In the genomic region with DNA sequence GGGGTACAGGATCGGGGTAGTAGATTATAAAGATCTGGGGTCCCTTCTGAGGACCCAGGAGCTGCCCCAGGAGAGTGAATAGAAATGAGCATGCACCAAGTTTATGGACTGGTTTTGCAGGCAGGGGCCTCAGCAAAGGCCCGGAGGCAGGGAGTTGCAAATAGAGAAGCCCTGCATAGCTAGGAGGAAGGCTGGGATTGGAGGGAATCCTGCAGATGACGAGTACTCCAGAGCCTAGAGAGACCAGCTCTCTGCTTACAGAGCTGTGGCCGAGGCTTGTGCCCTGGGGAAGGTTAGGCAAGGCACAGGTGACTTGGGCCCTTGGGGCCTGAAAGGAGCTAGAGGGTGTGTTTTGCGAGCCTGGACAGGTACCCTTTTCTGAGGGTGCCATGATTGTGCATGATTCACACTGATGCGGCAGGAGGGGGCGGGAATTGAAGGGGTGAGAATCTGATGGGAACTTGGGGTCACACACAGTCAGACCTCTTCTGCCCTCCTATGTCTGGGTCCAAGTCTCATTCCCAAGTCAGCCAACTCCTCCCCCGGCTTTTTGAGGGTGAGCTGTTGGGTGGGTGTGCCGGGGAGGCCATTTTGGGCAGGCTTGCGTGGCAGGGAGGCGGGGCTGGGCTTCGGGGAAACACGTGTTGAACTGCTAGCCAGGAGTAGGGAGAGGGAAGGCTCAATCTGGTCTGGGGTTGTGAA, we compare ENCODE assay signal across 8 mouse cellular contexts. TPM values are rescaled to one million over a fixed set of nuclear protein-coding genes. Genes with fewer than 3 reads are reported as not detected.
DNase-seq lines count a peak whose midpoint lies in the region; ATAC-seq and TF ChIP-seq lines count a peak whose summit lies in the region.

No protein-coding gene starts in this region.

- peak overlapping the region; percentile 97; the same call in 1 of the 2 replicates for H3K27ac ChIP-seq in embryonic facial prominence, embryonic 11.5 days (replicated peaks; ENCODE audit: low read depth, low read length)
- H3K27ac ChIP-seq in heart, embryonic 12.5 days (ENCODE audit: poor library complexity, severe bottlenecking): peak overlapping the region; percentile 82
- H3K27ac ChIP-seq in lung, postnatal 0 days (ENCODE audit: low read length): 0 out of 2 replicates have a peak overlapping the region, but pooled peaks have one; percentile 11

- no peak for TF ChIP-seq CTCF in lung, postnatal 0 days (IDR thresholded peaks at IDR 0.05)

- peak overlapping the region; percentile 98 for H3K9ac ChIP-seq in embryonic facial prominence, embryonic 11.5 days (replicated peaks; ENCODE audit: low read length)
- H3K9ac ChIP-seq in heart, embryonic 12.5 days: peak overlapping the region; percentile 95
- no peak overlapping the region for H3K9ac ChIP-seq in lung, postnatal 0 days (replicated peaks; ENCODE audit: low read depth)

- 9% methylated on average over 13 of the region's 13 CpGs for WGBS in embryonic facial prominence, embryonic 11.5 days
- 15% methylated on average over 13 of the region's 13 CpGs for WGBS in heart, embryonic 12.5 days
- WGBS in lung, postnatal 0 days: 16% methylated on average over 13 of the region's 13 CpGs

- no peaks in the 10 kb centered on the region for H3K9me3 ChIP-seq in embryonic facial prominence, embryonic 11.5 days (replicated peaks; ENCODE audit: control insufficient read depth, low read length)
- H3K9me3 ChIP-seq in heart, embryonic 12.5 days (replicated peaks): no peaks in the 10 kb centered on the region
- no peaks in the 10 kb centered on the region for H3K9me3 ChIP-seq in lung, postnatal 0 days (ENCODE audit: low read length)

- DNase-seq in cerebellum, postnatal 10 days: peak; percentile 53 to 57
- no peak for DNase-seq in cerebellum, adult 18-20 months
- peak; percentile 74 for DNase-seq in embryonic facial prominence, embryonic 11.5 days (ENCODE audit: low spot score)
- DNase-seq in kidney, postnatal 36 days: peak; percentile 30 to 63
- peak; percentile 63 for DNase-seq in lung, postnatal 0 days (ENCODE audit: low spot score)
- peak; percentile 65 for DNase-seq in right cerebral cortex, postnatal 4 days

- peak overlapping the region; percentile 89 for H3K4me2 ChIP-seq in embryonic facial prominence, embryonic 11.5 days (ENCODE audit: low read depth, low read length)
- peak overlapping the region; percentile 83 for H3K4me2 ChIP-seq in heart, embryonic 12.5 days
- H3K4me2 ChIP-seq in lung, postnatal 0 days (replicated peaks; ENCODE audit: low read depth, low read length): peak overlapping the region; percentile 79

- no peak for ATAC-seq in embryonic facial prominence, embryonic 11.5 days (replicated peaks; ENCODE audit: insufficient number of reproducible peaks, low FRiP score, low TSS enrichment, low read depth)
- no peak for ATAC-seq in heart, embryonic 12.5 days (ENCODE audit: insufficient number of reproducible peaks, low FRiP score)
- no peak for ATAC-seq in lung, postnatal 0 days
- no peak for ATAC-seq in CD4-positive, CD25-positive, alpha-beta regulatory T cell, adult 4 months

- H3K4me3 ChIP-seq in embryonic facial prominence, embryonic 11.5 days (ENCODE audit: low read depth, low read length): peak overlapping the region; percentile 100
- peak overlapping the region; percentile 79 for H3K4me3 ChIP-seq in heart, embryonic 12.5 days
- peak overlapping the region; percentile 63 for H3K4me3 ChIP-seq in lung, postnatal 0 days (ENCODE audit: low read depth, low read length)

- TF ChIP-seq EP300 in lung, postnatal 0 days (IDR thresholded peaks at IDR 0.05): no peak

- H3K36me3 ChIP-seq in embryonic facial prominence, embryonic 11.5 days (replicated peaks; ENCODE audit: control insufficient read depth, insufficient read depth, low read depth, low read length): peaks cover 5% of the 10 kb centered on the region
- peaks cover 11% of the 10 kb centered on the region for H3K36me3 ChIP-seq in heart, embryonic 12.5 days
- H3K36me3 ChIP-seq in lung, postnatal 0 days (ENCODE audit: insufficient read depth, low read length): no peaks in the 10 kb centered on the region

- no peaks in the 10 kb centered on the region for H3K27me3 ChIP-seq in embryonic facial prominence, embryonic 11.5 days (ENCODE audit: control insufficient read depth, insufficient read depth, low read length)
- peaks cover 6% of the 10 kb centered on the region; the same call in 1 of the 2 replicates for H3K27me3 ChIP-seq in heart, embryonic 12.5 days (replicated peaks)
- no peaks in the 10 kb centered on the region for H3K27me3 ChIP-seq in lung, postnatal 0 days (replicated peaks; ENCODE audit: insufficient read depth, low read length)

- H3K4me1 ChIP-seq in embryonic facial prominence, embryonic 11.5 days (ENCODE audit: control insufficient read depth, insufficient read depth, low read length): peaks cover 3% of the 10 kb centered on the region
- H3K4me1 ChIP-seq in heart, embryonic 12.5 days (replicated peaks): peaks cover 36% of the 10 kb centered on the region
- peaks cover 9% of the 10 kb centered on the region for H3K4me1 ChIP-seq in lung, postnatal 0 days (ENCODE audit: insufficient read depth, low read depth, low read length)

RNA-seq across cellular contexts. Expression of a gene that starts 3.0 kb away (rescaled TPM):
- 520 and 537 TPM in 2 replicates for polyA plus RNA-seq in embryonic facial prominence, embryonic 11.5 days (2014; fragmentation: Nextera tagmentation; extraction: Ambion mirVana)
- 201 and 205 TPM in 2 replicates for polyA plus RNA-seq in heart, embryonic 12.5 days (2016; fragmentation: Nextera tagmentation; extraction: Ambion mirVana)
- 69.1 and 81.4 TPM in 2 replicates for polyA plus RNA-seq in lung, postnatal 0 days (2015; fragmentation: Nextera tagmentation; extraction: Ambion mirVana)
- under 1 TPM; 0.36 to 0.58 TPM for polyA plus RNA-seq in CD4-positive, CD25-positive, alpha-beta regulatory T cell, adult 4 months (2017; shearing (Covaris generic))

RNA-seq across cellular contexts. Expression of a gene that starts 56.6 kb away (rescaled TPM):
- 16,388 and 16,949 TPM in 2 replicates for polyA plus RNA-seq in embryonic facial prominence, embryonic 11.5 days (2014; fragmentation: Nextera tagmentation; extraction: Ambion mirVana)
- polyA plus RNA-seq in heart, embryonic 12.5 days (2016; fragmentation: Nextera tagmentation; extraction: Ambion mirVana): 6,292 and 6,382 TPM in 2 replicates
- polyA plus RNA-seq in lung, postnatal 0 days (2015; fragmentation: Nextera tagmentation; extraction: Ambion mirVana): 18,716 and 19,008 TPM in 2 replicates
- over 10,000 TPM; 21,144 to 46,167 TPM for polyA plus RNA-seq in CD4-positive, CD25-positive, alpha-beta regulatory T cell, adult 4 months (2017; shearing (Covaris generic))

Comparison
In these comparisons a context has a peak if more than half of its experiments do, and no peak if none do; other contexts are left out.
1. DNase-seq: peak in cerebellum, postnatal 10 days (2 of 2), embryonic facial prominence, embryonic 11.5 days (single experiment), kidney, postnatal 36 days (2 of 2), lung, postnatal 0 days (single experiment) and right cerebral cortex, postnatal 4 days (single experiment); none in cerebellum, adult 18-20 months (0 of 2).
2. H3K27ac ChIP-seq: peak in every context shown above with its lines; median percentile 97 in embryonic facial prominence, embryonic 11.5 days; 82 in heart, embryonic 12.5 days; 11 in lung, postnatal 0 days.
3. RNA of a gene that starts 3.0 kb away (polyA plus RNA-seq): 520 to 537 TPM in embryonic facial prominence, embryonic 11.5 days, 201 to 205 TPM in heart, embryonic 12.5 days and 69.1 to 81.4 TPM in lung, postnatal 0 days; 0.36 to 0.58 TPM in CD4-positive, CD25-positive, alpha-beta regulatory T cell, adult 4 months; every median in the first group is over 10 times any median in the second.
4. Peak in every context shown above with its lines, with median percentiles within 50 percentile points of each other: H3K4me2 ChIP-seq and H3K4me3 ChIP-seq.